Mouse (Mus musculus) CH12F3 (cell line): ENCODE data around the gene Frg2f1.

Source experiments
- in situ Hi-C: fragments of 300-500 bp; cut with MboI; formaldehyde crosslinking; loops from 2 replicates; pipeline ENCODE4 v1.14.3; 2020; ENCODE audit warnings: low sequenced_read_pairs

Gene Frg2f1

GRCm38 (mm10) chr4:119498319-119498848 is 40.9 kb downstream of the Frg2f1 start:
- in situ Hi-C loops: no loop called here

GRCm38 (mm10) chr4:119492933-119493327 is 46.4 kb downstream of the Frg2f1 start:
- in situ Hi-C loops: no loop called here

- in situ Hi-C loops: no loop called here
Observed at GRCm38 (mm10) chr4:119492291-119492932, 46.9 kb downstream of the Frg2f1 start, which contains the start of gene Rimkla. Gene Rimkla (minus strand): TSS chr4:119492628.

- in situ Hi-C loops: no loop called here
Observed at GRCm38 (mm10) chr4:119490806-119491205, 48.5 kb downstream of the Frg2f1 start.

- in situ Hi-C loops: no loop called here
Observed at GRCm38 (mm10) chr4:119489666-119490065, 49.7 kb downstream of the Frg2f1 start.

- in situ Hi-C loops: no loop called here
Observed at GRCm38 (mm10) chr4:119484882-119485281, 54.4 kb downstream of the Frg2f1 start.

GRCm38 (mm10) chr4:119483051-119483450 is 56.3 kb downstream of the Frg2f1 start:
- in situ Hi-C loops: no loop called here
